Mouse (Mus musculus) ES-Bruce4 (cell line): ENCODE measurements around the gene Klhl29.

Experiments
- CTCF ChIP-seq: IDR thresholded peaks from one replicate; pipeline ENCODE4 v1.8.1; 2011; ENCODE audit warnings: low read depth, low read length
- POLR2A ChIP-seq: IDR thresholded peaks from one replicate; pipeline ENCODE4 v1.8.1; 2011; ENCODE audit warnings: low read length; ENCODE audit not compliant: insufficient read depth

DNA sequence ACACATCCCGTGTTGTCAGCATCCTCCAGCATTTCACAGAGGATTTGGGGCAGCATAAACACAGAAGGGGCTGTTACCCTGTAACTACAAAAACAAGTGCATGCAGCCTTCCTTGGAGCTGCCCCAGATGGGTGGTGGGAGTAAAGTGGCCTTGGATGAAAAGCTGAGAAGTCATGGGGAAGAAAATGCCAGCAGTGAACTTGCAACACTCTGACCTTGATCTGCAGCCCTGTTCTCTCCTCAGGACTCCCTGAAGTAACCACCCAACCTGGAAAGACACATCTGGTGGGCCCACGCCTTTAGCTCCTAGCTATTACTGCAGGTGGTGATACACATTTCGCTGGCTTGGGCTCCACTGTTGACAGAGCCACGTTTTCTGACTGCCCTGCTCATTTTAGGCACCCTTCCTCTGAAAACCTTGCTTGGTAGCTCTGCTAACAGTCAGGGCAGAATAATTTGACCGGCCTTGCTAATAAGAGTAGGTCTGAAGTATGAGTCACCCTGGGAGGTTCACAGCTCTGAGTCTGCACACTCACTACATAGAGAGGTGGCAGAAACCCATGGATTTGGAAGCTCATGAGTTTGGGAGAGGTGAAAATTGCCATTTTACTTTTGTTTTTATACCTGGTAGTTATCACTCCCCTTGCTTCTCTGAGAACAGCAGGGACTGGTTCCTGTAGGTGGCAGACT lies 228.0 kb downstream of the Klhl29 start:
- TF ChIP-seq CTCF (no peak), POLR2A (no peak)
